Mouse (Mus musculus): ENCODE data around the gene Gm9513. TPM values are rescaled to one million over a fixed set of nuclear protein-coding genes. Genes with fewer than 3 reads are reported as not detected.

The Gm9513 gene
- total RNA-seq (2023; ENCODE audit: inconsistent age) = not detected in 4 replicates

DNA sequence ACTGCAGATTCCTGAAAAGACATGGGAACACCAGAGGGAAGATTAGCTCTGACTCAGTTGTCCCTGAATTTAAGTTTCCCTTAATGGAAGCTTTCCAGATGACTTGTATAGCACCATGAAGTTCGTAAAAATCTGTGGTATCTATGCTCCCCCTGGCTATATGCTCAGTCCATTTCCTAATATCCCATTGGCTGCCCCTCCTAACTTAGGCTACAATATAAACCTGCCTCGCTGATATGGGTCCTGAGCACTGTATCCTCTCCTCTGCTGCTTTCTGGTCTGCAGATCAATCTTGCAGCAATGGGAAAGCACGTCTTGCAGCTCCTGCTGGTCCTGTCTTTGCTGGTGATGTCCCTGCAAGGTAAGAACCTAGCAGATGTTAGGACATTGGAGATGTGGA is at the start of gene Gm9513:
Gene Gm9513 (plus strand): TSS at position 301 of the 400 bp plus-strand sequence.

DNA sequence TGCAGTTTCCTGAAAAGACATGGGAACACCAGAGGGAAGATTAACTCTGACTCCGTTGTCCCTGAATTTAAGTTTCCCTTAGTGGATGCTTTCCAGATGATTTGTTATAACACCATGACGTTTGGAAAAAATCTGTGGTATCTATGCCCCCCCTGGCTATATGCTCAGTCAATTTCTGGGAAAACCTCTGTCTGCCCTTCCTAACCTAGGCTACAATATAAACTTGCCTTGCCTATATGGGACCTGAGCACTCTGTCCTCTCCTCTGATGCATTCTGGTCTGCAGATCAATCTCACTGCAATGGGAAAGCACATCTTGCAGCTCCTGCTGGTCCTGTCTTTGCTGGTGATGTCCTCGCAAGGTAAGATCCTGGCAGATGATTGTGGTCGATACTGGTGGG is 43.9 kb upstream of the Gm9513 start, which contains the start of gene Gm7257:
Gene Gm7257 (plus strand): TSS at position 301 of the 400 bp plus-strand sequence.

Other genes starting within 250 kb of the Gm9513 start
- not detected in 4 replicates for gene Gm7257, start 43.8 kb upstream of the Gm9513 start, total RNA-seq (2023; ENCODE audit: inconsistent age)
- not detected in 4 replicates for gene Gm5615, start 66.3 kb downstream of the Gm9513 start, total RNA-seq (2023; ENCODE audit: inconsistent age)
- gene Gm17689, start 107.0 kb downstream of the Gm9513 start, total RNA-seq (2023; ENCODE audit: inconsistent age) = not detected in 4 replicates
- not detected in 4 replicates for gene A630095E13Rik, start 167.7 kb downstream of the Gm9513 start, total RNA-seq (2023; ENCODE audit: inconsistent age)
- not detected in 4 replicates for gene Acrv1, start 217.6 kb downstream of the Gm9513 start, total RNA-seq (2023; ENCODE audit: inconsistent age)

All from B cell, adult (primary cell).